In the genomic region with DNA sequence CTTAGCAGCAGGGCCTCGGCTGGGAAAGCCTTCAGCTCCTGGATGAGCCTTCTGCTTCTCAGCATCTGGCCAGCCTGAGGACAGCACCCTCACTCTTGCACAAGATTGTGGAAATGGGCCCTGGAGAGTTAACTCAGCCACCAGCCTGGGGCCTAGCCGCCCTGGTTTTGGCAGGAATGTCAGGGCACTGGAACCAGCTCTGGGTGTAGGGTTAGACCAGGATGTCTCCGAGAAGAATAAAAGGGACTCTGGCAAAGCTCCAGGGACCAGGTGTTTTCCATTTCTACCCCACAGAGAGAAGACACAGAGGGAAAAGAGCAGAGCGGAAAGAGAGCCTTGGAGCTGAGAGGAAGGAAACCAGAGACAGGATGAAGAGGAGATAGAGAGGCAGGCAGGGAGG, we compare ENCODE assay signal across 7 mouse cellular contexts.
DNase-seq lines count a peak whose midpoint lies in the region; ATAC-seq and TF ChIP-seq lines count a peak whose summit lies in the region.

No protein-coding gene starts in this region.

- no peak overlapping the region for H3K9ac ChIP-seq in heart, adult 2 months (ENCODE audit: low read depth, low read length)
- peak overlapping the region; percentile 11; the same call in 1 of the 2 replicates for H3K9ac ChIP-seq in embryonic facial prominence, embryonic 13.5 days
- H3K9ac ChIP-seq in limb, embryonic 13.5 days: 0 out of 2 replicates have a peak overlapping the region, but pooled peaks have one; percentile 8

- H3K4me1 ChIP-seq in heart, adult 2 months (ENCODE audit: control insufficient read depth, insufficient read depth, low read length): peaks cover 16% of the 10 kb centered on the region
- H3K4me1 ChIP-seq in embryonic facial prominence, embryonic 13.5 days: peaks cover 60% of the 10 kb centered on the region
- peaks cover 44% of the 10 kb centered on the region for H3K4me1 ChIP-seq in limb, embryonic 13.5 days

- no peak overlapping the region for H3K4me2 ChIP-seq in embryonic facial prominence, embryonic 13.5 days
- no peak overlapping the region for H3K4me2 ChIP-seq in limb, embryonic 13.5 days (replicated peaks)

- no peak for DNase-seq in heart, adult 2 months
- no peak for DNase-seq in heart, adult 8-10 months (ENCODE audit: low spot score)
- no peak for DNase-seq in layer of hippocampus, adult 2 months (ENCODE audit: low spot score in 2 of 2)
- DNase-seq in layer of hippocampus, postnatal 36 days: no peak
- no peak for DNase-seq in right cerebral cortex, postnatal 36 days (ENCODE audit: low spot score in 2 of 2)

- H3K79me2 ChIP-seq in heart, adult 2 months (replicated peaks; ENCODE audit: control insufficient read depth, insufficient read depth, low read length): no peaks in the 10 kb centered on the region

- TF ChIP-seq POLR2A in heart, adult 2 months (IDR thresholded peaks at IDR 0.05; ENCODE audit: insufficient read depth, low read depth, low read length): no peak

- no peak for TF ChIP-seq EP300 in heart, adult 2 months (IDR thresholded peaks at IDR 0.05; ENCODE audit: insufficient read depth, low read depth, low read length)

- no peaks in the 10 kb centered on the region for H3K36me3 ChIP-seq in heart, adult 2 months (ENCODE audit: control insufficient read depth, insufficient read depth, low read length)
- no peaks in the 10 kb centered on the region for H3K36me3 ChIP-seq in embryonic facial prominence, embryonic 13.5 days
- H3K36me3 ChIP-seq in limb, embryonic 13.5 days: no peaks in the 10 kb centered on the region

- H3K4me3 ChIP-seq in heart, adult 2 months: no peak overlapping the region
- no peak overlapping the region for H3K4me3 ChIP-seq in layer of hippocampus, adult 2 months
- H3K4me3 ChIP-seq in embryonic facial prominence, embryonic 13.5 days: no peak overlapping the region
- H3K4me3 ChIP-seq in limb, embryonic 13.5 days: no peak overlapping the region

- peak overlapping the region; percentile 26; the same call in 1 of the 2 replicates for H3K27ac ChIP-seq in heart, adult 2 months
- H3K27ac ChIP-seq in layer of hippocampus, adult 2 months: peak overlapping the region; percentile 48; the same call in 1 of the 2 replicates
- 0 out of 2 replicates have a peak overlapping the region, but pooled peaks have one; percentile 51 for H3K27ac ChIP-seq in embryonic facial prominence, embryonic 13.5 days
- H3K27ac ChIP-seq in limb, embryonic 13.5 days: 0 out of 2 replicates have a peak overlapping the region, but pooled peaks have one; percentile 10

- intact Hi-C loops in heart, adult 2 months (cut with DNase I): no loop called here

- no peak for ATAC-seq in embryonic facial prominence, embryonic 13.5 days (ENCODE audit: insufficient number of reproducible peaks, insufficient read depth, low FRiP score, low TSS enrichment, low read depth)
- ATAC-seq in limb, embryonic 13.5 days (ENCODE audit: low FRiP score, low read depth): no peak

- no peak for TF ChIP-seq CTCF in heart, adult 2 months (IDR thresholded peaks at IDR 0.05)
- TF ChIP-seq CTCF in layer of hippocampus, adult 2 months (conservative IDR thresholded peaks at IDR 0.05): no peak

- H3K27me3 ChIP-seq in heart, adult 2 months (ENCODE audit: control insufficient read depth, insufficient read depth, low read length): no peaks in the 10 kb centered on the region
- no peaks in the 10 kb centered on the region for H3K27me3 ChIP-seq in embryonic facial prominence, embryonic 13.5 days
- peaks cover 6% of the 10 kb centered on the region; the same call in 1 of the 2 replicates for H3K27me3 ChIP-seq in limb, embryonic 13.5 days

- WGBS in heart, adult 2 months: 29% methylated on average over 4 of the region's 4 CpGs
- WGBS in embryonic facial prominence, embryonic 13.5 days: 16% methylated on average over 4 of the region's 4 CpGs
- 17% methylated on average over 4 of the region's 4 CpGs for WGBS in limb, embryonic 13.5 days

- H3K9me3 ChIP-seq in embryonic facial prominence, embryonic 13.5 days: no peaks in the 10 kb centered on the region
- H3K9me3 ChIP-seq in limb, embryonic 13.5 days: no peaks in the 10 kb centered on the region
